ENCODE assay signal across 11 mouse cellular contexts in the genomic region with DNA sequence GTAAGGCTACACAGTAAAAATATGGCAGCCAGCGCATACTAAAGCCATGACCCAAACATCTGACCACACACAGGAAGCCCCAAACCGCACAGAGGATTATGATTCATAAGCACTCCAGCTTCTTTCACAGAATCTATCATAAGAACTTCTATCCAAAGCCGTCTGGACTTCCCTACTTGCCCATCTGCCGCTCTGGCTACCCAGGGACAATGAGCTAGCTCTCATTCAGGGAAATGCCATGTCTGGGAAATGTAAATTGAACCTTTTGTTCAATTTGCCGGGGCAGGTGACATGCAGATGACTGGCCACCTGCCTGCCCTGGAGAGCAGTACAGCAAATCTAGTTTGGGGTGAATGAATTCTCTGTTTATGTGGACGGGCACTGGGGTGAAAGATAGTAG.
DNase-seq lines count a peak whose midpoint lies in the region; ATAC-seq lines count a peak whose summit lies in the region.
"Had no signal": no experiment of that assay in that cellular context is flagged by ENCODE, and none has a peak within 500 bp of the region (broad histone marks: within the 10 kb centered on the region; RNA-seq: fewer than 3 reads in every experiment).

No protein-coding gene starts in this region.

- no peaks in the 10 kb centered on the region for H3K36me3 ChIP-seq in lung, embryonic 16.5 days (ENCODE audit: control insufficient read depth, insufficient read depth, low read length)
- H3K36me3 ChIP-seq: forebrain, embryonic 15.5 days had no signal

- no peaks in the 10 kb centered on the region for H3K9me3 ChIP-seq in lung, embryonic 16.5 days (ENCODE audit: control insufficient read depth, low read length)
- H3K9me3 ChIP-seq: forebrain, embryonic 15.5 days had no signal

- peaks cover 46% of the 10 kb centered on the region for H3K4me1 ChIP-seq in lung, embryonic 16.5 days (replicated peaks; ENCODE audit: control insufficient read depth, insufficient read depth, low read length)

- H3K27ac ChIP-seq in lung, embryonic 16.5 days (ENCODE audit: low read length) = no peak overlapping the region
- H3K27ac ChIP-seq: forebrain, embryonic 15.5 days had no signal

- 0 out of 2 replicates have a peak overlapping the region, but pooled peaks have one; percentile 1 for H3K9ac ChIP-seq in lung, embryonic 16.5 days (ENCODE audit: low read length)
- H3K9ac ChIP-seq: forebrain, embryonic 15.5 days had no signal

- no peak for ATAC-seq in lung, embryonic 16.5 days (ENCODE audit: low read depth)
- peak; percentile 45 for ATAC-seq in CD4-positive, CD25-positive, alpha-beta regulatory T cell, adult 4 months
- peak; percentile 75 for ATAC-seq in common myeloid progenitor, adult 5-6 weeks (replicated peaks; ENCODE audit: low read depth, poor library complexity, severe bottlenecking)
- no peak for ATAC-seq in megakaryocyte-erythroid progenitor cell, adult 5-6 weeks (replicated peaks; ENCODE audit: low FRiP score, low TSS enrichment, poor library complexity, severe bottlenecking)
- ATAC-seq: forebrain, embryonic 15.5 days had no signal

- DNase-seq in lung, postnatal 10 days = no peak
- peak; percentile 31 for DNase-seq in retina, embryonic 14.5 days (ENCODE audit: low spot score)
- no peak for DNase-seq in embryo, embryonic 9.5 days (ENCODE audit: extremely low spot score)
- DNase-seq: kidney, postnatal 4 days; lung, adult 18-20 months had no signal

- H3K4me3 ChIP-seq in lung, embryonic 16.5 days (ENCODE audit: low read length) = no peak overlapping the region
- H3K4me3 ChIP-seq: forebrain, embryonic 15.5 days had no signal

- no peaks in the 10 kb centered on the region for H3K27me3 ChIP-seq in lung, embryonic 16.5 days (ENCODE audit: control insufficient read depth, insufficient read depth, low read depth, low read length)
- H3K27me3 ChIP-seq: forebrain, embryonic 15.5 days had no signal

- H3K4me2 ChIP-seq in lung, embryonic 16.5 days (ENCODE audit: low read depth, low read length) = no peak overlapping the region
- H3K4me2 ChIP-seq: forebrain, embryonic 15.5 days; heart, embryonic 11.5 days had no signal

- WGBS in lung, embryonic 16.5 days = 64% methylated on average over 6 of the region's 6 CpGs

Comparison
In these comparisons a context has a peak if more than half of its experiments do, and no peak if none do; other contexts are left out.
1. ATAC-seq: peak in CD4-positive, CD25-positive, alpha-beta regulatory T cell, adult 4 months (single experiment) and common myeloid progenitor, adult 5-6 weeks (single experiment); none in lung, embryonic 16.5 days (single experiment) and megakaryocyte-erythroid progenitor cell, adult 5-6 weeks (single experiment).